Mouse (Mus musculus) neural tube, embryonic 13.5 days (tissue): ENCODE data around the gene Zscan29. TPM values are rescaled to one million over a fixed set of nuclear protein-coding genes. Genes with fewer than 3 reads are reported as not detected.
A peak's percentile ranks its signal among the peaks of the same experiment; 100 is the strongest.

Experiments
- ATAC-seq: fragments of 200-750 bp; cut with Nextera tagmentation; 2 replicates; pipeline ENCODE4 v1.8.0; 2017; ENCODE audit warnings: low read depth, mild to moderate bottlenecking, moderate TSS enrichment, moderate library complexity
- H3K27ac ChIP-seq: fragments of 300-500 bp; sonication (generic); replicated peaks from 2 replicates; pipeline ENCODE4 v1.5.1; 2015; ENCODE audit warnings: moderate library complexity, mild to moderate bottlenecking, inconsistent platforms
- H3K27me3 ChIP-seq: fragments of 300-500 bp; sonication (generic); 2 replicates; pipeline ENCODE4 v1.6.1; 2015; ENCODE audit warnings: mild to moderate bottlenecking, inconsistent platforms
- H3K36me3 ChIP-seq: fragments of 300-500 bp; sonication (generic); 2 replicates; pipeline ENCODE4 v1.6.1; 2015; ENCODE audit warnings: mild to moderate bottlenecking, inconsistent platforms
- H3K4me1 ChIP-seq: fragments of 300-500 bp; sonication (generic); replicated peaks from 2 replicates; pipeline ENCODE4 v1.6.1; 2015; ENCODE audit warnings: inconsistent platforms
- H3K4me2 ChIP-seq: fragments of 300-500 bp; sonication (generic); 2 replicates; pipeline ENCODE4 v1.6.1; 2015; ENCODE audit warnings: inconsistent platforms, mild to moderate bottlenecking, moderate library complexity
- H3K4me3 ChIP-seq: fragments of 300-500 bp; sonication (generic); 2 replicates; pipeline ENCODE4 v1.5.1; 2015; ENCODE audit warnings: mild to moderate bottlenecking, inconsistent platforms
- H3K9ac ChIP-seq: fragments of 300-500 bp; sonication (generic); 2 replicates; pipeline ENCODE4 v1.6.1; 2015; ENCODE audit warnings: moderate library complexity, mild to moderate bottlenecking, inconsistent platforms
- H3K9me3 ChIP-seq: fragments of 300-500 bp; sonication (generic); 2 replicates; pipeline ENCODE4 v1.6.1; 2016; ENCODE audit warnings: inconsistent platforms
- WGBS: fragments of 180-500 bp; shearing (Covaris S2); methylation state at CpG from one replicate; pipeline ENCODE4 v1.1.7; 2015; 5-methylcytosine and 5-hydroxymethylcytosine counted together
- polyA plus RNA-seq: library from polyadenylated mRNA; unstranded; fragments of >200 nt; fragmentation: Nextera tagmentation; extraction: Ambion mirVana; gene quantifications from 2 replicates; pipeline ENCODE4 v1.2.1, GENCODE M21; 2015

Zscan29 gene
- 8.4 and 8.8 TPM in 2 replicates for polyA plus RNA-seq

DNA sequence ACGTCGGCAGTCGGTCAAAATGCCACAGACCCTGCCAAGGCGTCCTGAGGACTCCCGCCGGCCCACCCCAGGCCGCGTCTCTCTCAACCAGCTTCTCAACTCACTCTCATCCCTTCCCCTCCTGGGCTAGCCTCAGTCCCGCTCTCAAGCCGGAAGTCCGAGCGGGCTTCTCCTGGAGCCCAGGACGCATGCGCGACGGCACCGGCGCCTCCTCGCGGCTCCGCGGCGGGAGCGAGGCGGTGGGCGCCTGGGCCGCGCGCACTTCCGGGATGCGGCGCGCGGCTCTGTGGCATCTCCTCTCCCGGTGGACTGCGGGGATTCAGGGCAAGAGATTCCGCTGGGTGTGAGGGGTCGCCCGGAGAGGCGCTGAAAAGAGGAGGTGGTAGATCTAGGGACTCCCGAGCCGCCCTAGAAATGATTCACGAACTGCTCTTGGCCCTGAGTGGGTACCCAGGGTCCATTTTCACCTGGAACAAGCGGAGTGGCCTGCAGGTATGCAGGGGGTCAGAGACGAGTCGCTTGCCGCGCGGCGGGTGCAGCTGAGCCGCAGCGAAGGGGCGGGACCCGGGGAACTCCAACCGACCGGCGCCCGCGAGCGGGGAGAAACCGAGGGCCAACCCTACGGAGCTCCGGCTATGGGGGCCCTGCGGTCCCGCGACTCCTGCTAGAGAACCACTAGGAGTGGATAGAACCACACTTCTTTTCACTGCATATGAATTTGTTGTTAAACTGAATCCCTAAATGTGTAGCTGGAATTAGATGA lies at the start of gene Zscan29:
Gene Zscan29, minus strand, starts transcription at position 146 of the 763 bp plus-strand sequence.
- peak within 1 kb of the TSS; percentile 89 for H3K27ac ChIP-seq
- peak within 1 kb of the TSS; percentile 89 for H3K4me3 ChIP-seq
- peak within 1 kb of the TSS; percentile 92 for H3K4me2 ChIP-seq
- peak; percentile 98 for ATAC-seq
- H3K9ac ChIP-seq, result peak within 1 kb of the TSS; percentile 91
- peaks cover 43% of the 10 kb centered on the region for H3K4me1 ChIP-seq
- no peaks in the 10 kb centered on the region for H3K27me3 ChIP-seq
- WGBS, result under 1% methylated on average over 66 of the region's 66 CpGs
- no peaks in the 10 kb centered on the region for H3K9me3 ChIP-seq
- H3K36me3 ChIP-seq, result peaks cover 38% of the 10 kb centered on the region

DNA sequence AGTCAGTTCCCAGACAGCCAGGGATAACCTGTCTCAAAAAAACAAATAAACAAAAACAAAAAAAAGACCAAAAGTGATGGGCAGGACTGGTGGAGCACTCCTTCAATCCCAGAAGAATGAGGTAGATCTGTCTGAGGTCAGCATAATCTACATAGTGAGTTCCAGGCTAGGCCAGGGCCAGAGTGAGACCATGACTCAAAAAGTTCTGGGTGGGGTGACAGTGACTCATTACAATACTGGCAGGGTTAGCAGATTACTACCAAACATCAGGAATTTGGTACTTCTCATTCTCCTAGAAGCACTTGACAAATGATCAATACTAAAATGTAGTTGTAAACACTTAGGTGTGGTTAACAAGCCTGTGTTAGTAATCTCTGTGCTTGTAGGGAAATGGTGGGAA lies 49.1 kb upstream of the Zscan29 start:
- no peak for ATAC-seq
- peaks cover 83% of the 10 kb centered on the region for H3K36me3 ChIP-seq
- no peaks in the 10 kb centered on the region for H3K9me3 ChIP-seq
- no peak overlapping the region for H3K27ac ChIP-seq
- no peak overlapping the region for H3K4me2 ChIP-seq
- no peaks in the 10 kb centered on the region for H3K27me3 ChIP-seq
- no peaks in the 10 kb centered on the region for H3K4me1 ChIP-seq
- H3K9ac ChIP-seq, result no peak overlapping the region
- H3K4me3 ChIP-seq, result no peak overlapping the region

DNA sequence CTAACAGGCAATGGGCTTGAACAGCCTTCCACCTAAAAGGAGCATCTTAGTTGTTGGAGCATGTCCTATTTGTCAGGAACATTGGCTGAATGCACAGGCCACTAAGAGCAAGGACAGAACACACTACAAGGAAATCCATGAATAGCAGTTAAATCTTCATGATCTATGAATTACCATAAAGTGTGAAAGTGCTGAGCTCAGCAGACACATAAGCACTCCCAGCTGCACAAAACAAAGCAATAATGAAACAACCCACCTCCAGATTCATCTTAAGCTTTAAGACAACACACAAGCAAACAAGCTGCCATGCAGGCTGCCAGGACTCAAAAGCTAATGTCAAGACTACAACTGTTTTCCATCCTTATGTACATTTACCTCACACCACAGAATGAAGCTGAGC lies 48.3 kb upstream of the Zscan29 start:
- Histone ChIP-seq H3K36me3 (peaks cover 84% of the 10 kb centered on the region), H3K9me3 (no peaks in the 10 kb centered on the region), H3K9ac (no peak overlapping the region), H3K27ac (no peak overlapping the region), H3K4me3 (no peak overlapping the region), H3K4me2 (no peak overlapping the region), H3K4me1 (no peaks in the 10 kb centered on the region), H3K27me3 (no peaks in the 10 kb centered on the region)
- no peak for ATAC-seq

GRCm38 (mm10) chr2:121214491-121214890 lies 43.6 kb upstream of the Zscan29 start:
- ATAC-seq, result no peak
- 90% methylated on average over 3 of the region's 3 CpGs for WGBS

DNA sequence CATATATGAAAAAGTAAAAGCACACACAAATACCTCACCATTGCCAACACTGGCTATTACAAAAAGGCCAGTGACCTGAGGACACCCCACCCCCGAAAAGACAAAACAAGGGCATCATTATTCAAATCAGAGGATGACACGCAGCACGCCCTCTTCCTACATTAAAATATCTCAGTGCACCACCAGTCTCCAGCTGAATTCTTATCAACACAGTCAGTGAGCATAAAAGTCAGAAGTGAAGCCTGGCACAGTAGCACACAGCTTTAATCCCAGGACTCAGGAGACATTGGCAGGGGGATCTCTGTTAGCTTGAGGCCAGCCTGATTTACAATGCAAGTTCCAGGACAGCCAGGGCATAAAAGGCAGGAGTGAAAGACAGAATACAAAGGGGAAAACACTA lies 35.6 kb upstream of the Zscan29 start:
- Histone ChIP-seq H3K27ac (no peak overlapping the region), H3K9me3 (no peaks in the 10 kb centered on the region), H3K4me3 (no peak overlapping the region), H3K27me3 (no peaks in the 10 kb centered on the region), H3K36me3 (peaks cover 96% of the 10 kb centered on the region), H3K4me1 (no peaks in the 10 kb centered on the region), H3K9ac (no peak overlapping the region), H3K4me2 (no peak overlapping the region)
- no peak for ATAC-seq
- 96% methylated on average over 3 of the region's 3 CpGs for WGBS

More at GRCm38 (mm10) chr2:121214491-121214890, 43.6 kb upstream of the Zscan29 start:
- Histone ChIP-seq H3K4me3 (no peak overlapping the region), H3K9me3 (no peaks in the 10 kb centered on the region), H3K9ac (no peak overlapping the region), H3K36me3 (peaks cover 85% of the 10 kb centered on the region), H3K4me2 (no peak overlapping the region), H3K27ac (no peak overlapping the region), H3K4me1 (no peaks in the 10 kb centered on the region), H3K27me3 (no peaks in the 10 kb centered on the region)

DNA sequence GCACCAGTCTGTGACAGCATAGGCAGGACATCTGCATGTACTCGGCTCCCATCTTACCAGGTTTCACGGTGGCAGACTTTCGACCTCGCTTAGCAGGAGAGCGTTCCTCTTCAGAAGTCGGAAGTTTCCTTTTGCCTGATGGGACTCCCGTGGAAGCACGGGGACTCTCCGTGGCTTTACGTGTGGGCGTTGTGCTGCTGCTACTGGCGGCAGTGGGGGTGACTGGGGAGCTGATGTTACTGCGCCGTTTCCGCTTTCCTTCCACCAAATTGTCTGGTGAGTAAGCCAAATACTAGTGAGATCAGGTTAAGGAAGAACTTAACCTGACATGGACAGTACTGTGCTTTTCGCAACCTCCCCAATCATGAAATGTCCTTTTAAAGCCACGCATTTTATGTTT lies 33.4 kb upstream of the Zscan29 start:
- WGBS, result 91% methylated on average over 17 of the region's 17 CpGs
- Histone ChIP-seq H3K27ac (no peak overlapping the region), H3K4me2 (no peak overlapping the region), H3K36me3 (peaks cover 98% of the 10 kb centered on the region), H3K4me3 (no peak overlapping the region), H3K9me3 (no peaks in the 10 kb centered on the region), H3K9ac (no peak overlapping the region), H3K4me1 (no peaks in the 10 kb centered on the region), H3K27me3 (no peaks in the 10 kb centered on the region)
- no peak for ATAC-seq

- H3K4me2 ChIP-seq, result no peak overlapping the region
- WGBS, result 92% methylated on average over 9 of the region's 9 CpGs
- ATAC-seq, result no peak
- H3K9ac ChIP-seq, result no peak overlapping the region
- H3K4me1 ChIP-seq, result no peaks in the 10 kb centered on the region
- H3K27ac ChIP-seq, result no peak overlapping the region
- H3K36me3 ChIP-seq, result peaks cover 98% of the 10 kb centered on the region
- H3K9me3 ChIP-seq, result no peaks in the 10 kb centered on the region
- H3K27me3 ChIP-seq, result no peaks in the 10 kb centered on the region
- no peak overlapping the region for H3K4me3 ChIP-seq
Measured at GRCm38 (mm10) chr2:121195466-121195865, 24.5 kb upstream of the Zscan29 start.

DNA sequence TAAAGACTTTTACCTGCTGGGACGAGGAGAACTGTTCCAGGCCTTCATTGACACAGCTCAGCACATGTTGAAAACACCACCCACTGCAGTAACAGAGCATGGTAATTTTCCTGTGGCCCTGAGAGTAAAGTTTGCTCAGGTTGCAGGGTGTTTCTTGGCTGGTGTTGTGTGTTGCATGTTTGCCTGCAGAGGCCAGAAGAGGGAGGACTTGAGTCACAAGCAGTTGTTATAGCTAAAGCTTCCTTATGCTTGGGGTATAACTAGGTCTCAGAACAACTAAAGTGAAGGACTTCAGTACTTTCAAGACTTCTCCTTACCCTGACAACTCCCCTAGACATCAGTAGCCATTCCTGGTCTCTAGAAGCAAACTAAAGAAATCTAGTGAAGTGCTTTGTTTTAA lies 17.6 kb upstream of the Zscan29 start:
- WGBS, result 66% methylated on average over 1 of the region's 1 CpGs
- H3K9me3 ChIP-seq, result no peaks in the 10 kb centered on the region
- no peak overlapping the region for H3K4me2 ChIP-seq
- no peak overlapping the region for H3K4me3 ChIP-seq
- H3K36me3 ChIP-seq, result peaks cover 94% of the 10 kb centered on the region
- H3K9ac ChIP-seq, result no peak overlapping the region
- ATAC-seq, result no peak
- H3K4me1 ChIP-seq, result no peaks in the 10 kb centered on the region
- no peaks in the 10 kb centered on the region for H3K27me3 ChIP-seq
- H3K27ac ChIP-seq, result no peak overlapping the region

GRCm38 (mm10) chr2:121184142-121184541 lies 13.2 kb upstream of the Zscan29 start:
- Histone ChIP-seq H3K4me3 (no peak overlapping the region), H3K27ac (no peak overlapping the region), H3K36me3 (peaks cover 81% of the 10 kb centered on the region), H3K4me2 (no peak overlapping the region), H3K9me3 (no peaks in the 10 kb centered on the region), H3K4me1 (no peaks in the 10 kb centered on the region), H3K27me3 (no peaks in the 10 kb centered on the region), H3K9ac (no peak overlapping the region)
- WGBS, result 96% methylated on average over 7 of the region's 7 CpGs
- no peak for ATAC-seq

DNA sequence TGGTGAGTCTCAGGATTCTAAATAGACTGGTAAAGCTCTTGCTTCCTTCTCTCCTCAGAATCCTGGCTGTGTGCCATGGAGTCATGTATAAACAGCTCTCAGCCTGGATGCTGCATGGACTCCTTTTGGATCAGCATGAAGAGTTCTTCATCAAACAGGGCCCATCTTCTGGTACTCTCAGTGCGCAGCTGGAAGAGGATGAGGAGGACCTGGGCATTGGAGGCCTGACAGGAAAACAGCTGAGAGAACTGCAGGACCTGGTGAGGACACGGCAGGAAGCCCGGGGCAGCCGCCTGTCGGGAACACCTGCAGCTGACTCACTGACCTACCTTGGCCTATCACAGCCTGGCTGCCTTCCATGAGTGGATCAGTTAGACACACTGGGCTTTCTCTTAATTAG lies 12.5 kb upstream of the Zscan29 start:
- no peaks in the 10 kb centered on the region for H3K4me1 ChIP-seq
- no peak for ATAC-seq
- WGBS, result 88% methylated on average over 5 of the region's 5 CpGs
- no peak overlapping the region for H3K9ac ChIP-seq
- H3K27me3 ChIP-seq, result no peaks in the 10 kb centered on the region
- H3K27ac ChIP-seq, result no peak overlapping the region
- H3K4me3 ChIP-seq, result no peak overlapping the region
- H3K9me3 ChIP-seq, result no peaks in the 10 kb centered on the region
- H3K36me3 ChIP-seq, result peaks cover 82% of the 10 kb centered on the region
- no peak overlapping the region for H3K4me2 ChIP-seq

GRCm38 (mm10) chr2:121178828-121179479 lies 8.0 kb upstream of the Zscan29 start:
- peaks cover 82% of the 10 kb centered on the region for H3K36me3 ChIP-seq

GRCm38 (mm10) chr2:121170481-121170971 lies 399 bp downstream of the Zscan29 start, which contains the start of gene Tubgcp4:
Gene Tubgcp4 (plus strand): TSS chr2:121170654.
- peaks cover 43% of the 10 kb centered on the region for H3K4me1 ChIP-seq
- no peaks in the 10 kb centered on the region for H3K9me3 ChIP-seq
- peak within 1 kb of the TSS; percentile 89 for H3K27ac ChIP-seq
- H3K27me3 ChIP-seq, result no peaks in the 10 kb centered on the region
- peak within 1 kb of the TSS; percentile 92 for H3K4me2 ChIP-seq
- under 1% methylated on average over 38 of the region's 38 CpGs for WGBS
- peak; percentile 62 for ATAC-seq
- H3K9ac ChIP-seq, result peak within 1 kb of the TSS; percentile 91
- H3K36me3 ChIP-seq, result peaks cover 37% of the 10 kb centered on the region
- peak within 1 kb of the TSS; percentile 89 for H3K4me3 ChIP-seq

More at GRCm38 (mm10) chr2:121178828-121179479, 8.0 kb upstream of the Zscan29 start:
- Histone ChIP-seq H3K4me3 (no peak overlapping the region), H3K27me3 (no peaks in the 10 kb centered on the region), H3K9me3 (no peaks in the 10 kb centered on the region), H3K4me1 (no peaks in the 10 kb centered on the region), H3K9ac (no peak overlapping the region), H3K4me2 (no peak overlapping the region), H3K27ac (no peak overlapping the region)
- WGBS, result 97% methylated on average over 3 of the region's 3 CpGs
- ATAC-seq, result no peak
